Comparison of ENCODE assay signal across 23 mouse cellular contexts in genomic region chr7:111956671-111957070, GRCm38 (mm10).
DNase-seq lines count a peak whose midpoint lies in the region; ATAC-seq lines count a peak whose summit lies in the region.
"Had no signal": no experiment of that assay in that cellular context is flagged by ENCODE, and none has a peak within 500 bp of the region (broad histone marks: within the 10 kb centered on the region; RNA-seq: fewer than 3 reads in every experiment).

No protein-coding gene starts in this region.

- intact Hi-C loops in heart, postnatal 36 days (cut with DNase I): no loop called here
- intact Hi-C loops in left cerebral cortex, postnatal 4 days (cut with DNase I): no loop called here
- intact Hi-C loops in left cerebral cortex, postnatal 25 days (cut with DNase I): no loop called here

- H3K9me3 ChIP-seq in intestine, embryonic 15.5 days: no peaks in the 10 kb centered on the region
- H3K9me3 ChIP-seq: embryonic facial prominence, embryonic 15.5 days; forebrain, embryonic 10.5 days; heart, embryonic 10.5 days; hindbrain, embryonic 15.5 days had no signal

- H3K27me3 ChIP-seq in intestine, embryonic 15.5 days (replicated peaks): no peaks in the 10 kb centered on the region
- H3K27me3 ChIP-seq: embryonic facial prominence, embryonic 15.5 days; hindbrain, embryonic 15.5 days; Patski had no signal

- no peaks in the 10 kb centered on the region for H3K4me1 ChIP-seq in intestine, embryonic 15.5 days (replicated peaks)
- H3K4me1 ChIP-seq: embryonic facial prominence, embryonic 15.5 days; forebrain, embryonic 10.5 days; hindbrain, embryonic 15.5 days had no signal

- no peak overlapping the region for H3K4me2 ChIP-seq in intestine, embryonic 15.5 days (replicated peaks)
- H3K4me2 ChIP-seq: embryonic facial prominence, embryonic 15.5 days; hindbrain, embryonic 15.5 days had no signal

- no peak for ATAC-seq in intestine, embryonic 15.5 days
- ATAC-seq: activated CD4-positive, CD25-positive, alpha-beta regulatory T cell, adult 4 months; forebrain, embryonic 14.5 days; Patski had no signal

- H3K36me3 ChIP-seq in intestine, embryonic 15.5 days: no peaks in the 10 kb centered on the region
- H3K36me3 ChIP-seq: embryonic facial prominence, embryonic 15.5 days; forebrain, embryonic 10.5 days; heart, embryonic 10.5 days; hindbrain, embryonic 15.5 days had no signal

- H3K27ac ChIP-seq in intestine, embryonic 15.5 days: no peak overlapping the region
- H3K27ac ChIP-seq: embryonic facial prominence, embryonic 15.5 days; forebrain, embryonic 10.5 days; gastrocnemius, adult 2 months; heart, embryonic 10.5 days; hindbrain, embryonic 15.5 days had no signal

- 76% methylated on average over 2 of the region's 2 CpGs for WGBS in intestine, embryonic 15.5 days

- no peak overlapping the region for H3K9ac ChIP-seq in intestine, embryonic 15.5 days
- H3K9ac ChIP-seq: embryonic facial prominence, embryonic 15.5 days; hindbrain, embryonic 15.5 days had no signal

- peak; percentile 8 for DNase-seq in cerebellum, adult 11-12 months
- DNase-seq in cerebellum, adult 8-10 months: no peak
- peak; percentile 36 for DNase-seq in heart, adult 11 months
- DNase-seq in heart, postnatal 36 days: no peak
- DNase-seq in left cerebral cortex, postnatal 4 days: peak; percentile 34
- no peak for DNase-seq in left cerebral cortex, postnatal 25 days (ENCODE audit: low spot score in 2 of 2)
- DNase-seq in Muller cell, postnatal 12 days (ENCODE audit: inconsistent ontology term): peak; percentile 69
- DNase-seq: adrenal gland, postnatal 25 days; embryo, embryonic 11 days; gastrocnemius, adult 2 months; gastrocnemius, postnatal 25 days; heart, adult 18-20 months; heart, postnatal 10 days; kidney, adult 18-20 months had no signal

- H3K4me3 ChIP-seq in intestine, embryonic 15.5 days (replicated peaks): no peak overlapping the region
- H3K4me3 ChIP-seq: embryonic facial prominence, embryonic 15.5 days; erythroblast, embryonic 14.5 days; forebrain, embryonic 10.5 days; gastrocnemius, adult 2 months; heart, embryonic 10.5 days; hindbrain, embryonic 15.5 days had no signal

Comparison
In these comparisons a context has a peak if more than half of its experiments do, and no peak if none do; other contexts are left out.
1. DNase-seq: peak in cerebellum, adult 11-12 months (single experiment), heart, adult 11 months (single experiment), left cerebral cortex, postnatal 4 days (single experiment) and Muller cell, postnatal 12 days (single experiment); none in cerebellum, adult 8-10 months (single experiment), heart, postnatal 36 days (0 of 2) and left cerebral cortex, postnatal 25 days (0 of 2).